Mouse (Mus musculus) splenic B cell, adult 2 months (primary cell): ENCODE data around the gene Tmbim1.

Experiments used
- DNase-seq: peaks from one replicate; pipeline ENCODE4 v3.0.0-alpha.2; 2011; ENCODE audit warnings: low read depth, low spot score
- H3K27me3 ChIP-seq: 2 replicates; pipeline ENCODE4 v1.6.1; 2012; ENCODE audit warnings: mild to moderate bottlenecking, low read length, moderate library complexity, mixed read lengths; ENCODE audit not compliant: control insufficient read depth, poor library complexity, insufficient read depth, severe bottlenecking
- H3K36me3 ChIP-seq: 2 replicates; pipeline ENCODE4 v1.6.1; 2012; ENCODE audit warnings: mild to moderate bottlenecking, low read length, moderate library complexity, mixed read lengths; ENCODE audit not compliant: control insufficient read depth, poor library complexity, insufficient read depth, severe bottlenecking

Gene Tmbim1

DNA sequence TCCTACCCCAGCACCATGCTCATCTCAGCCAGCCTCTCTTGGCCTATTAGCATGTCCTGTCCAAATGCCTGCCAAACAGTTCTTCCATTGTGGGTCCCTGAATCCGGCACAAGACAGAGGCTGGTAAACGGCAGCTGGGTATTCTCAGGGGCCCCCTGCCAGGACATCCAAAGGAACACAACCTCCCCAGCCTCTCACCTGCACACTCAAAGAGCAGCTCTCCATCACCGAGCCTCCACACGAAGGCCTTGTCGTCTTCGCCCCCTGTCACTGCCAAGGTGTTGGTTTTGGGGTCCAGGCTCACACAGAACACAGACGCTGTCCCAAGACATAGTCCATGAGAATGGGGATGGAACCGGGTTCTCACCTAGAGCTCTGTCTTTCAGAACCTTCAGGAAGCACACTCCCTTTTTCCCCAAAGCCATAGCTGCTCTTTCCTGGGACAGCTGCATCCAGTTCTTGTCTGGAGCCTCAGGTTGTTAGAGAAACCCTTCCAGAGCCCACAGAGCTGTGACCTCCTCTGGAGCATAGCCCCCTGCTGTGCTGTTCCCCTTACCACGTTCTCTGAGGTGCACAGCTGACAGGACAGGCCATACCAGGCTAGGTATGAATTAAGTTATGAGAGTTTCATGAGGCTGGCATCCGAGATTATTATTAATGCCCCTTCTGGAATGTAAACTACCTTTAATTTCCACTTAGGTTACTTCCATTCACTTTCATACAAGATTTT is 22.4 kb downstream of the Tmbim1 start:
- Histone ChIP-seq H3K27me3 (no peaks in the 10 kb centered on the region), H3K36me3 (peaks cover 6% of the 10 kb centered on the region)
- no peak for DNase-seq

DNA sequence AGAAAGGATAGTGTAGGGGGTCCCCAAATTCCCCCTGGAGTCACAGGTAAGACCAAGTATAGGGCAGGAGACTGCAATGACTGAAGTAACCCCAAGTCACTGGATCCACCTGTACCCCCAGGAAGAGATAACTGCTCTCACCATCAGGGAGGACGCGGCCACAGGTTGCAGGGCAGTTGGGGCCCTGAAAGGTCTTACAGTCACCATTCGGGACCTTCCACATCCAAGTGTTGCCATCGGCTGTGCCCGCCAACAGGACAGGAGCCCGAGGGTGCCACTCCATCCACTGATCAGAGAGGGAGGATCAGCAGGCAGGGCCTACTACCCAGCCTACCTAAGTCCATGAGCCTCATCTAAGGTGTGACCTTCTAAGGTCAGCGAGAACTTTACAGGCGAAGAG is 23.5 kb downstream of the Tmbim1 start:
- no peak for DNase-seq
- Histone ChIP-seq H3K36me3 (peaks cover 6% of the 10 kb centered on the region), H3K27me3 (no peaks in the 10 kb centered on the region)

DNA sequence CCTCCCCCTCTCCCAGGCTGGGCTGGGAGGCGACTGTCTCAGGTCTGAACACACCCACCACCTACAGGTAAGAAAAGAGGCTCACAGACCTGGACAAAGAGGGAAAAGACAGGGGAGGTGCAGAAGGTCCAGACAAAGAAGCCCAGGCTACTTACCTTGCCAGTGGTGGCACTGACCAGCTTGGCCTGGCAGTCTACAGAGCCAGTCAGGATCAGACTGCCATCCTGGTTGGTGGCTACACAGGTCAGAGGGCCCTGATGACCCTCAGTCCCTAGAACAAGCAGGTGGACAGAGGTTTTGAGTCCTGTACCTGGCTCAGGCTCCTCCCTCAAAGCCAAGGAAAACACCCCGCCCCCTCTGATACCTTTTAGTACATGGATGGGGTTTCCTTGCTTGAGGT is 24.1 kb downstream of the Tmbim1 start:
- no peak for DNase-seq
- Histone ChIP-seq H3K36me3 (peaks cover 6% of the 10 kb centered on the region), H3K27me3 (no peaks in the 10 kb centered on the region)

DNA sequence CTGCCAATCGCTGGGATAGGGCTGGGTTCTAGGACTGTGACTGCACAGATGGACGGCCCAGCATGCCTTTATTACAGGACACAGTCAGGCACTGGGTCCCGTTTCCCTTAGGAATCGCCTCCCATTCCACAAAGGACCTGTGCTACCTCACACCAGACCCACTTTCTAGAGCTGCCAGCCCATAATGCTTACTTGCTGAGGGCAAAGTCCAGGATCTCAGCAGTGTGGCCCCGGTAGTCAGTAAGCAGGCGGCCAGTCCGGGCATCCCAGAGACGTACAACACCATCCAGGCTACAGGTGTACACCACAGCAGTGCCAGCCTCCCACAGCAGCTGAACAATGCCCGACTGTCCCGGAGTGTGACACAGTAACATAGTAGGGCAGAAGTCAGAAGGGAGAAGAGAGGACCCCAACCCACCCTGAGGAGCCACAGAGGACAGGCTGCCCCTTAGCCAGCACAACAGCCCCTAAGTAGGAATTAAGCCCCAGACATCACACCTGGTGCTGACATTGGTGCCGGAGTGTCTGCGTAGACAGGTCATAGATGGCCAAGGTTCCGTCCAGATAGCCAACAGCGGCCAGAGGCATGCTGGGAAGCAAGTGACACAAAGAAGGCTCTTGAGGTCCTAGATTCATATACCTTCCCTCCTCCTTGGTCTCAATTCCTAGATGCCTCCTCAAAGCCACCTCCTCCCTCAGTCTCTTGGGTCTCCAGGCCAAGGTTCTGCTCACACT is 24.7 kb downstream of the Tmbim1 start:
- Histone ChIP-seq H3K36me3 (peaks cover 6% of the 10 kb centered on the region), H3K27me3 (no peaks in the 10 kb centered on the region)
- no peak for DNase-seq

DNA sequence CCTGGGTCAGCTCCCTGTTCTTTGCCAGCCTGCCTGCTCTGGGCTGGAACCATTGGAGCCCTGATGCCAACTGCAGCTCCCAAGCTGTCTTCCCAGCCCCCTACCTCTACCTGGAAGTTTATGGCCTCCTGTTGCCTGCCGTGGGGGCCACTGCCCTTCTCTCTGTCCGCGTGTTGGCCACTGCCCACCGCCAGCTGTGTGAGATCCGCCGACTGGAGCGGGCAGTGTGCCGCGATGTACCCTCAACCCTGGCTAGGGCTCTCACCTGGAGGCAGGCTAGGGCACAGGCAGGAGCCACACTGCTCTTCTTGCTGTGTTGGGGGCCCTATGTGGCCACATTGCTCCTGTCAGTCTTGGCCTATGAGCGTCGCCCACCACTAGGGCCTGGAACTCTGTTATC is 26.4 kb downstream of the Tmbim1 start:
- Histone ChIP-seq H3K36me3 (peaks cover 6% of the 10 kb centered on the region), H3K27me3 (no peaks in the 10 kb centered on the region)
- no peak for DNase-seq

DNA sequence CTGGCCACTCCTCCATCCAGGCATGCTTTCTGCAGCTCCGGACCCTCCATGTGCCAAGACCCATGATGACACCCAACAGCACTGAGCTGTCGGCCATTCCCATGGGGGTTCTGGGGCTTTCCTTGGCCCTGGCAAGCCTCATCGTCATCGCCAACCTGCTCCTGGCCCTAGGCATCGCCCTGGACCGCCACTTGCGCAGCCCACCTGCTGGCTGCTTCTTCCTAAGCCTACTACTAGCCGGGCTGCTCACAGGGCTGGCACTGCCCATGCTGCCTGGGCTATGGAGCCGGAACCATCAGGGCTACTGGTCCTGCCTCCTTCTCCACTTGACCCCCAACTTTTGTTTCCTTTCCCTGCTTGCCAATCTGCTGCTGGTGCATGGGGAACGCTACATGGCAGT is 26.9 kb downstream of the Tmbim1 start, which contains the start of gene Gpbar1:
Gene Gpbar1 (plus strand): TSS at position 13 of the 400 bp plus-strand sequence.
- peaks cover 6% of the 10 kb centered on the region for H3K36me3 ChIP-seq
- no peak for DNase-seq
- H3K27me3 ChIP-seq = no peaks in the 10 kb centered on the region

DNA sequence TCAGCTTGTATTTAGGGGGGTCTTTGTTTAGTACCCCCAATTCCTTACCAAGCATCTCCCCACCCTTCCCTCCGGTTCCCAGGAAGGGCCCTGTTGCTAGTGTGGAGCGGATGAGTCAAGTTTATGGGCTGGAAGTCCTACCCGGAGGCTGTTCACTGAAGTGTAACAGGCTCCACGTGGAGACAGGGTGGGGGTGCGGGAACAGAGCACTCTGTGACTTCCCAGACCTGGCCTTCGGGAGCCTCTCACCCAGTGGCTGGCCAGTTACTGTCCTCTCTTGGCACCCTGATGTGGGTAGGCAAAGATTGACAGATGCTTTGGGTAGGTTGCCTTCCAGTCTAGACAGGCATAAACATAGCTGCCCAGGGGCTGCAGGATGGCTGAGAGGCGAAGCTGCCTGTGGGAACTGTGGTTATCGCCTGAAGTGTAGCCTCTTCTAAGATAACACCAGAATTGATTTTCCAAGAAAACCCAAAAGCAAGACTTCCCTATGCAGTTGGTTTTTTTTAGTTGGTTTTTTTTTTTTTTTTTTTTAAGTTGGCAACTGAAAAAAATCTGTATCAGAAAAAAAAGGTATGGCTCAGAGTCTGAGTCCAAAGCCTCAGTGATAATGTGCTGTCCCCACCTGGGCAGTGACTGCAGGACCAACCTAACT is 27.4 kb downstream of the Tmbim1 start:
- no peak for DNase-seq
- no peaks in the 10 kb centered on the region for H3K27me3 ChIP-seq
- H3K36me3 ChIP-seq = peaks cover 6% of the 10 kb centered on the region

DNA sequence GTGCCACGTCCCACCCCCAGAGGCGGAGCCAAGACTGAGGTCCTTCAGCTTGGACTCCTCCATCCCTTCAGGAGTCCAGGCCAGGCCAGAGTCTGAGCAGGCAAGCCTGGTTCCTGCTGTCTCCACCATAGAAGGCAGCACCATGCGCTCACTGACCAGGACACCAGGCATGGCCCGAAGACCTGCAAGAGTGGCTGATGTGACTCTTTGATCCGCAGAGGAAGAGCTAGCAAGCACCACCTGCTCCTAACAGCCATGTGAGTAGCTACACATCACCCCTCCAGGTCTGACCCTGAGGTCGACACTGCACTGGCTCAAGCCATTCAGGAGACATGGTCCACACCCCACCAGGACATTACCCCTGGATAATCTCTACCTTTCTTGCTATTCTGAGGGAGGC is 28.4 kb downstream of the Tmbim1 start:
- Histone ChIP-seq H3K36me3 (peaks cover 6% of the 10 kb centered on the region), H3K27me3 (no peaks in the 10 kb centered on the region)
- no peak for DNase-seq

DNA sequence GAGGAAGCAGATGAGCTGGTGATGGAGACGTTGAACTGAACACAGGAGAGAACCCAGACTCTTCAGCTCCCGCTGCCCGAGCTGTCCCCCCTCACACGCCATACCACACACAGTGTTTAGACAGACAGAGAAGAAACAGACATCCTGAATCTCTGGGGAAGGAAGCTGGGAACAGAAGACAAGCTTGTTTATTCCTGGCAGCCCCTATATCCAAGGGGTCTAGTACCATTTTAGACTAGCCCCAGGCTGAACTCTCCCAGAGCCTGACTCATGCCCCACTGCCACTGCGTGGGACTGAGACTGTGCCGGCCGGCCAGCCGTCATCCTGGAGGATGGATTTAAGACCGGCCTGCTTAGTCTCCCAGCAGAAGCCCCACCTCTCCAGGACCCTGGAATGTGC is 30.4 kb downstream of the Tmbim1 start:
- Histone ChIP-seq H3K36me3 (peaks cover 3% of the 10 kb centered on the region), H3K27me3 (no peaks in the 10 kb centered on the region)
- no peak for DNase-seq

DNA sequence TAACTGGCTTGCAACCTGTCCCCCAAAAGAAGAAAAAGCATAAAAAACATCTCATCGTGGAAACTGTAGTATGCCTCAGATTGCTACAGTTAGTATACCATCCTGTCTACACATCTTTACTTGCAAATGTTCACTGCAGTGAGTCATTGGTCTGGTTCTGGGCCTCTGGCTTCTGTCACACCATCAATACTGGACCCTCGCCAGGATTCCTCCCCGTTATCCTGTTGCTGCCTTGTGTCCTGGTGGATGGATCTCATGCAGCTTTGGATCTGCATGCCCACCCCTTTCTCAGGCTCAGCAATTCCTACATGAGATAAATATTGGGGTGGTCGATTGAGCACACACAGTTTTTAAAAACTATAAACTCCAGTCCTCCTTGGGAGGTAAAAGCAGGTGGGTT is 33.8 kb downstream of the Tmbim1 start:
- peaks cover 4% of the 10 kb centered on the region for H3K36me3 ChIP-seq
- no peak for DNase-seq

DNA sequence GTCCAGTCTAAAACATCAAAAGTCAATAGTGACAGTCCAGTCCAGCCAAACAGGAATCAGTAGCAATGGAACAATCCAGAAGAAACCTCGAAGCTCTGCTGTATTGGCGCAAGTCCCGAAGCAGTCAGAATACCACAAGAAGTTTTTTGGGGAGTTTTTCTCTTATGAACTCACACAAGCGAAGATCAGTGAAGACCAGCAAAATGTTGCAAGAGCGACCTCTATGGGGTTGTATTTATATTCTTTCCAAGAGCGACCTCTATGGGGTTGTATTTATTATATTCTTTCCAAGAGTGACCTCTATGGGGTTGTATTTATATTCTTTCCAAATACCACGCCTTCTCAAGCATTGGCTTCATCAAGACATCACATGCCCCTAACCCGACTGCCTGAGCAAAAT is 36.7 kb downstream of the Tmbim1 start:
- H3K27me3 ChIP-seq = no peaks in the 10 kb centered on the region
- DNase-seq = peak; percentile 34
- H3K36me3 ChIP-seq = peaks cover 7% of the 10 kb centered on the region

More for the DNA sequence above, 33.8 kb downstream of the Tmbim1 start:
- H3K27me3 ChIP-seq = no peaks in the 10 kb centered on the region

DNA sequence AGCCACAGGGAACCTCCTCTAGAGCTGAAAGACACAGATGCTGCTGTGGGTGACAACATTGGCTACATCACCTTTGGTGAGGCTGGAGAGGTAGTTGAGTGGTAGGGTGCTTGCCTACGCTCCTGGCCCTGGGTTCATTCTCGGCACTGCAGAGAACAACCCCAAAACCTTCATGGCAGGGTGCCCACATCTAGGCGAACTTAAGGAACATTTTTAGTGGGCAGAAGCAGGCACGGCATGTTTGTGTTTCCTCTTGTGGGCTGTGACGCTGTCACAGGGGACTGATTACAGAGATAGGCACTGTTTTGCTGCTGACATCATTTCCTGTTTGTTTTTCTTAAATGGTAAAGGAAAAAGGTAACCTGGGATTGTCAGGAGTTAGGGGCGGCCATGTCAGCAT is 42.9 kb downstream of the Tmbim1 start:
- Histone ChIP-seq H3K27me3 (no peaks in the 10 kb centered on the region), H3K36me3 (peaks cover 26% of the 10 kb centered on the region)
- no peak for DNase-seq

DNA sequence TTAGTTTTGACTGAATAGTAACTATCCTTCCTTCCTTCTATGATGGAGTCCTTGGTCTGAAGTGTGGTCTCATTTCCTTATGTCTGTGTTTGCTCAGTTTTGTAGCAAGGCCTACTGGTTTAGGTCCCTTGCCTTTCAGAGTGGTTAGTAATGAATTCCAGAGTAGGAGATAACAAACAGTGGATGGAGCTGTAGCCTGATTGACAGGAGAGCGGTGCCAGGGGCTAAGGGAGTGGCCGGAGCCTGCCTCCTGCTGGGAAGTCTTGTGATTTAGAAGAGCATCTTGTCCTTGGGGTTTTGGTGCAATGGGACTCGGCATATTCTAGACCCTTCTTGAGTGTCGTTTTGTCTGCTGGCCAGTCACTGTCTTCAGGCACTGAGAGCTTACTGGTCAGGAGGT is 48.6 kb downstream of the Tmbim1 start:
- no peak for DNase-seq
- Histone ChIP-seq H3K36me3 (peaks cover 36% of the 10 kb centered on the region), H3K27me3 (no peaks in the 10 kb centered on the region)

DNA sequence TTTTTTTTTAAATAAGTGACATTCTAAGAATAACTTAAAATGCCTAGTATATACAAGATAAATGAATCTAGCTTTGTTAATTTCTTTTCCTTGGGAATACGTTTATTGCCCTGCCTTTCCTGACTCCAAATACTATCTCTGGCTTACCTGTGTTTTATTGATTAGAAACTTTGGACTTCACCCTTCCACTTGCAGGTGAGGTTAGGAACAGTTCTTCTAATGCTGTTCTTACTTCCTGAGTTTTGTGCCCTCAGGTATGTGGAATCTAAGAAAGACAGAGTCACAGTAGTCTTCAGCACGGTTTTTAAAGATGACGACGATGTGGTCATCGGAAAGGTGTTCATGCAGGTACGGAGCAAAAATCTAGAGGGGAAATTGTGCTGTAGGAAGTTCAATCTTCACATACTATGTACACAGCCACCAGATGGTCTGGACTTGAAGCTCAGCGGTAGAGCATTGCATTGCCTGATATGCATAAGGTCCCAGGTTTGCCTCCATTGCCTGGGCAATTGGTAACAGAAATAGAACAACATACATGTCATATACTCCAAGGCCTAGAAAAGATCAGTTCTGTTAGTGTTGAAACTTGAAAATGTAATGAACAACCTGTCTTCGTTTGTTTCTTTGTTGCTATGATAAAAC is 49.6 kb downstream of the Tmbim1 start:
- Histone ChIP-seq H3K36me3 (peaks cover 42% of the 10 kb centered on the region), H3K27me3 (no peaks in the 10 kb centered on the region)
- no peak for DNase-seq

DNA sequence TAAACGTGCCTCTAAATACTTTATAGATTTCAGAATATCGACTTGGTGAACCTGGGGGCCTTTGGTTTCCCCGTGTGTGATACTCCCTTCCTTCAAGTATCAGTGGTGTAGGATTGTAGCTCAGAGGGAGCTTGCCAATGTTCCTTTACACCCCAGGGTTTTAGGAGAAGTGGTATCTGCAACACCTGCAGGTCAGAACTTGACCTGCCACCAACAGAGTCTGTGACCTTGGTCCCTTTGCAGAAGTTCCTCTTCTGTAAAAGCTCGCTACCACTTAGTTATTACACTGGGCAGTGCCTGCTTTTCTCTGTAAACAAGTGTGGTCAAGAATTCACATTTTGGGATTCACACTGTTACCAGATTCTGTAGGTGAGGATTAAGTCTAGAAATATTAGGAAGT is 55.3 kb downstream of the Tmbim1 start:
- DNase-seq = no peak
- Histone ChIP-seq H3K36me3 (peaks cover 25% of the 10 kb centered on the region), H3K27me3 (no peaks in the 10 kb centered on the region)
